Mouse (Mus musculus) liver, embryonic 16.5 days (tissue): ENCODE results near the gene Dgkz. TPM values are rescaled to one million over a fixed set of nuclear protein-coding genes. Genes with fewer than 3 reads are reported as not detected.

Experiments used
- ATAC-seq: fragments of 200-750 bp; cut with Nextera tagmentation; 2 replicates; pipeline ENCODE4 v1.8.0; 2017; ENCODE audit warnings: low read depth, mild to moderate bottlenecking, moderate number of reproducible peaks, moderate library complexity
- H3K27ac ChIP-seq: fragments of 300-500 bp; sonication (generic); 2 replicates; pipeline ENCODE4 v1.5.1; 2014; ENCODE audit warnings: mild to moderate bottlenecking, low read length
- H3K27me3 ChIP-seq: fragments of 300-500 bp; sonication (generic); 2 replicates; pipeline ENCODE4 v1.6.1; 2014; ENCODE audit warnings: low read depth, low read length, mixed read lengths; ENCODE audit not compliant: control insufficient read depth, insufficient read depth
- H3K36me3 ChIP-seq: fragments of 300-500 bp; sonication (generic); 2 replicates; pipeline ENCODE4 v1.6.1; 2014; ENCODE audit warnings: mild to moderate bottlenecking; ENCODE audit not compliant: control insufficient read depth, insufficient read depth
- H3K4me1 ChIP-seq: fragments of 300-500 bp; sonication (generic); 2 replicates; pipeline ENCODE4 v1.6.1; 2014; ENCODE audit warnings: low read depth, low read length, mixed read lengths; ENCODE audit not compliant: control insufficient read depth
- H3K4me2 ChIP-seq: fragments of 300-500 bp; sonication (generic); 2 replicates; pipeline ENCODE4 v1.6.1; 2014; ENCODE audit warnings: low read depth, low read length, mixed read lengths
- H3K4me3 ChIP-seq: fragments of 300-500 bp; sonication (generic); 2 replicates; pipeline ENCODE4 v1.5.1; 2014; ENCODE audit warnings: low read depth, mild to moderate bottlenecking, low read length
- H3K9ac ChIP-seq: fragments of 300-500 bp; sonication (generic); 2 replicates; pipeline ENCODE4 v1.6.1; 2014; ENCODE audit warnings: low read depth, low read length
- H3K9me3 ChIP-seq: fragments of 300-500 bp; sonication (generic); replicated peaks from 2 replicates; pipeline ENCODE4 v1.6.1; 2016; ENCODE audit warnings: low read length; ENCODE audit not compliant: control insufficient read depth
- WGBS: fragments of 180-500 bp; shearing (Covaris S2); extraction: QIAGEN DNeasy Blood & Tissue Kit; methylation state at CpG from one replicate; pipeline ENCODE4 v1.1.7; 2014; ENCODE audit not compliant: insufficient replicate concordance; 5-methylcytosine and 5-hydroxymethylcytosine counted together
- polyA plus RNA-seq: library from polyadenylated mRNA; unstranded; fragments of >200 nt; fragmentation: Nextera tagmentation; extraction: Ambion mirVana; gene quantifications from 2 replicates; pipeline ENCODE4 v1.2.1, GENCODE M21; 2015

The Dgkz gene
- polyA plus RNA-seq, 1 experiment from 2014 or later = 24.1 TPM

DNA sequence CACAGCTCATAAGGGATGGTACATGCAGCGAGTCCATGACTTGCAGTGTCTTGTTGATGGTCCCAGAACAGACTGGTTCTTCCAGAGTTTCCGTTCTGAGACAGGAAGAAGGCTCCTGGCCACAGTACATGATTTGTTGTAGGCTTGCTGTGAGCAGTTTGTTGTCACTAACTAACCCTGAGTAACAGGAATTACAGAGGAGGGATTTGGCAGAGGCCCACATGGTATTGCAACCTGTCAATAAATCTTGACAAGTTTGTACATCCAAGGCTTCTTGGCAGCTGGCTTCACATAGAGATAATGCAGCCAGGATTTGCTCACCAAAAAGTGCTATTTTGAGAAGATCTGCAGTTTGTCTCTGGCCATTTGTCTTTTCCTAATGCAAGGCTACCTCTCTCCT, 69.5 kb downstream of the Dgkz start:
- 83% methylated on average over 2 of the region's 2 CpGs for whole genome bisulfite sequencing
- no peak for ATAC-seq
- H3K9ac ChIP-seq = no peak overlapping the region
- H3K27me3 ChIP-seq = no peaks in the 10 kb centered on the region
- no peak overlapping the region for H3K27ac ChIP-seq
- H3K4me2 ChIP-seq = no peak overlapping the region
- peaks cover 5% of the 10 kb centered on the region; the same call in 1 of the 2 replicates for H3K36me3 ChIP-seq
- H3K4me1 ChIP-seq = no peaks in the 10 kb centered on the region
- no peak overlapping the region for H3K4me3 ChIP-seq
- H3K9me3 ChIP-seq = no peaks in the 10 kb centered on the region

DNA sequence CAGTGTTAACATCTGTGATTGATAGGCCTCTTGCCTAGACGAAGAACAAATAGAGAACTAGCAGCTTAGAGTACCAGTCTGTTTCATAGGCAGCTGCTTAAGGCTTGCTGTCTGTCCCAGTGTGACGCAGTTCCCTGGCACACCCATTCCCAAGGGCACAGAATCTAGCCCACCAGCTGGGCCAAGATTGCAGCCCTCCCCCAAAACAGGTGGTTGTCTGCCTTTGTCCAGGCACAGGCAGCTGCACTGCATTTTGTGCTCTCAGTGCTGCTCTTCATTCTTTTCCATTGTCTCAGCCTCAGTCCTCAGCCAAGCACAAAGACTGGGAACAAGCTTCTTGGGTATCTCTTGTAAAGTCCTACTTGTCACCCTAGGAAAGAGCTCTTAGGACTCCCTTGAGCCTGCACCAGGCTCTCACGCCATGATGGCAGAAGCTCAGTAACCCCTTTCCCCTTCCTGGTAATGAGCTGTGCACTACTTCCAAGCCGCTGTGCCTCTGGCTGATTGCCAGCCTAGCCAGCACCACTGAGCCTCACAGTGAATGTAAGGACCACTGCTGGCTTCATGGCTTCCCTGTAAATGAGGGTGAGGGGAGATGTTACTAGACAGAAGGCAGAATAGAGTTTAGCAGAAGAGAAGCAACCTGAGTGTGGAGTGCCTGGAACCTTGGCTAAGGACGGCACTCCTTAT, 70.9 kb downstream of the Dgkz start:
- H3K4me3 ChIP-seq = no peak overlapping the region
- ATAC-seq = no peak
- H3K9ac ChIP-seq = no peak overlapping the region
- H3K27me3 ChIP-seq = no peaks in the 10 kb centered on the region
- H3K4me1 ChIP-seq = no peaks in the 10 kb centered on the region
- H3K36me3 ChIP-seq = peaks cover 8% of the 10 kb centered on the region; the same call in 1 of the 2 replicates
- WGBS = 71% methylated on average over 5 of the region's 5 CpGs
- no peak overlapping the region for H3K27ac ChIP-seq
- H3K4me2 ChIP-seq = no peak overlapping the region
- no peaks in the 10 kb centered on the region for H3K9me3 ChIP-seq

DNA sequence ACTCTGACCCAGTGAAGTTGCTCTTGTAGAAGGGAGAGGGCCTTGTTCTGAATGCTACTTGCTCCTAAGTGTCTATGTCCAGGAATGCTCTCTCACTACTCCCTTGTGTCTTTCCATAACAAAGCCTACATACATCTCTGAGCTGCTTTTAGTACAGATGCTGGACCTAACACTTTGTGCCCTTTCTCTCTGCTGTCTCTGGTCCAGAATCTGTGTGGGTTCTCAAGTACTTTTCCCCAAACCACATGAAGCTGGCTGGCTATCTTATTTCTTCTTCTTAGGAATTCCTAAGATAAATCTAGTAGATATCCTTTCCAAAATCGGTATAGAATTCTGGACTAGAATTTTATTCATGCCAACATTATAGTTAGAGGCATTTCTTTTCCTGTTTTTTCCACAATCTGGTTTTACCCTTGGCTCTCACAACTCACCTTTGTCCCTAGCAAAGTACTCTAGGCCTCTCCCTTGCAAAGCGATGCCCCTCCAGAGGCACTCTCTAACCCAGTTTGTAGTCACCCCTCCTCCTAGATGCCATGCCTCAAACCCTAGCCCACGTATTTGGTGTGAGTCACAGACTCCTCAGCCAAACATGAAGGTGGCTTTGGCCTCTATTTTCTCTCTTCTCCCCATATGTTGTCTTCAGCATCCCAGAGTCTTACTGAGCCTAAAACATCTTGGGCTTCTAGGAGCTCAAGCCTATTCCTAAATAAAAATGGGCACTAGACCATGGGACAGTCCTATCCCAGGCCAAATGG, 72.3 kb downstream of the Dgkz start:
- H3K36me3 ChIP-seq = peaks cover 5% of the 10 kb centered on the region; the same call in 1 of the 2 replicates
- H3K4me1 ChIP-seq = no peaks in the 10 kb centered on the region
- no peak overlapping the region for H3K4me3 ChIP-seq
- H3K9me3 ChIP-seq = no peaks in the 10 kb centered on the region
- ATAC-seq = no peak
- H3K27ac ChIP-seq = no peak overlapping the region
- no peak overlapping the region for H3K9ac ChIP-seq
- WGBS = 75% methylated on average over 3 of the region's 3 CpGs
- H3K4me2 ChIP-seq = no peak overlapping the region
- H3K27me3 ChIP-seq = no peaks in the 10 kb centered on the region

- H3K9me3 ChIP-seq = no peaks in the 10 kb centered on the region
- H3K4me1 ChIP-seq = no peaks in the 10 kb centered on the region
- no peaks in the 10 kb centered on the region for H3K27me3 ChIP-seq
- ATAC-seq = no peak
- WGBS = 70% methylated on average over 5 of the region's 5 CpGs
- H3K36me3 ChIP-seq = peaks cover 5% of the 10 kb centered on the region; the same call in 1 of the 2 replicates
- H3K4me2 ChIP-seq = no peak overlapping the region
- H3K27ac ChIP-seq = no peak overlapping the region
- no peak overlapping the region for H3K4me3 ChIP-seq
- no peak overlapping the region for H3K9ac ChIP-seq
Measured at GRCm38 (mm10) chr2:91902336-91902735, 73.3 kb downstream of the Dgkz start.

GRCm38 (mm10) chr2:91900431-91900830, 75.2 kb downstream of the Dgkz start:
- no peaks in the 10 kb centered on the region for H3K4me1 ChIP-seq
- no peak for ATAC-seq
- H3K9ac ChIP-seq = no peak overlapping the region
- WGBS = 71% methylated on average over 8 of the region's 8 CpGs
- H3K4me2 ChIP-seq = no peak overlapping the region
- no peak overlapping the region for H3K4me3 ChIP-seq
- no peaks in the 10 kb centered on the region for H3K9me3 ChIP-seq
- peaks cover 3% of the 10 kb centered on the region; the same call in 1 of the 2 replicates for H3K36me3 ChIP-seq
- H3K27ac ChIP-seq = no peak overlapping the region
- no peaks in the 10 kb centered on the region for H3K27me3 ChIP-seq

GRCm38 (mm10) chr2:91899141-91899540, 76.5 kb downstream of the Dgkz start:
- Histone ChIP-seq H3K4me2 (no peak overlapping the region), H3K36me3 (peaks cover 3% of the 10 kb centered on the region; the same call in 1 of the 2 replicates), H3K27ac (no peak overlapping the region), H3K27me3 (no peaks in the 10 kb centered on the region), H3K9me3 (no peaks in the 10 kb centered on the region), H3K9ac (no peak overlapping the region), H3K4me3 (no peak overlapping the region), H3K4me1 (no peaks in the 10 kb centered on the region)
- ATAC-seq = no peak
- WGBS = 80% methylated on average over 3 of the region's 3 CpGs

DNA sequence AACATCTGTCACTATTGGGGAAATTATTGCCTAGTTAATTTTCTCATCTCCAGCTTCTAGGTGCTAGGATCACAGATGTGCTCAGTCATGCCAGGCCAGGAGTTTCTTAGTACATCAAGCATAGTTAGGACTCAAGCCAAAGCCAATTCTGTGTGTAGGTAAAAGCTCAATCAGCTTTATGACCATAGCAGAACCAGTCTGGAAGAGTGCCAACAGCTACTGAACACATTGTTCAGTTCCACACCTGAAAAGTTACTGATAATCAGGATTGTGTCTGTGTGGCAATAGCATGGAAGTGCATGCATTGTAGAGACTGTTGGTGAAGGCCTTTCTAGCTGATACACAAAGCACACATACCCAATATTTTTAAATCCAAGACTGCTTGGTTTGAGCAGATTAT, 77.7 kb downstream of the Dgkz start:
- Histone ChIP-seq H3K27me3 (no peaks in the 10 kb centered on the region), H3K9me3 (no peaks in the 10 kb centered on the region), H3K36me3 (peaks cover 3% of the 10 kb centered on the region; the same call in 1 of the 2 replicates), H3K4me1 (no peaks in the 10 kb centered on the region), H3K4me3 (no peak overlapping the region), H3K27ac (no peak overlapping the region), H3K9ac (no peak overlapping the region), H3K4me2 (no peak overlapping the region)
- ATAC-seq = no peak

DNA sequence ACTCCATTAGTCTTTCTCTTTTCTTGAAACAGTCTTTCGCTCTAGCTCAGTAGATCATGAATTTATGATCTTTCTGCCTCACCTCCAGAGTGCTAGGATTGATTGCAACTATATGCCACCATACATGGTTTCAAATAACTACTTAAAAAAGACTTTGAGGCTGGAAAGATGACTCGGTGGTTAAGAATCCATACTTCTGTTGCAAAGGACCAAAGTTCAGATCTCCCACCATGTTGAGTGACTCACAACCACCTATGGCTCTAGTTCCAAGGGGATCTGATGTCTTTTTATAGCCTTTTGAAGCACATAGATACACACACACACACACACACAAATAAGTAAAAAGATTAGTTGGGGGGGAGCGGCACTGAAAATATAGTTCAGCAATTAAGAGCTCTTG, 80.3 kb downstream of the Dgkz start:
- no peaks in the 10 kb centered on the region for H3K4me1 ChIP-seq
- no peaks in the 10 kb centered on the region for H3K27me3 ChIP-seq
- H3K36me3 ChIP-seq = peaks cover under 1% of the 10 kb centered on the region; the same call in 1 of the 2 replicates
- no peaks in the 10 kb centered on the region for H3K9me3 ChIP-seq
- no peak overlapping the region for H3K9ac ChIP-seq
- H3K4me2 ChIP-seq = no peak overlapping the region
- H3K27ac ChIP-seq = no peak overlapping the region
- ATAC-seq = no peak
- no peak overlapping the region for H3K4me3 ChIP-seq
- 83% methylated on average over 3 of the region's 3 CpGs for WGBS

DNA sequence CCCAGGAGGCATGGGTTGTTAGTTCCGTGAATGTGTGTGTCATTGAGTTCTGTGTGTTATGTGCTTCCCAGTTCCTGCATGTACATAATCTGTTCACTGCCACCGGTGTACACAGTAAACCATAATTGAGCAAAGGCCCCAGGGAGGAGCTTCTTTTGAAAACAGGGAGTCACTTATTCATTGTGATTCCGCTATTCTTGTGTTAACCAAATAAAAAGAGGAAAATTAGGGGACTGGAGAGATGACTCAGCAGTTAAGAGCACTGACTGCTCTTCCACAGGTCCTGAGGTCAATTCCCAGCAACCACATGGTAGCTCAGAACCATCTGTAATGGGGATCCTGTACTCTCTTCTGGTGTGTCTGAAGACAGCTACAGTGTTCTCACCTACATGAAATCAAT, 80.9 kb downstream of the Dgkz start:
- ATAC-seq = no peak
- Histone ChIP-seq H3K4me3 (no peak overlapping the region), H3K4me2 (no peak overlapping the region), H3K4me1 (no peaks in the 10 kb centered on the region), H3K9ac (no peak overlapping the region), H3K36me3 (no peaks in the 10 kb centered on the region), H3K9me3 (no peaks in the 10 kb centered on the region), H3K27me3 (no peaks in the 10 kb centered on the region), H3K27ac (no peak overlapping the region)
- 79% methylated on average over 3 of the region's 3 CpGs for WGBS
